Mouse (Mus musculus) testis, adult 2 months (tissue): ENCODE results near the gene Golga4. TPM values are rescaled to one million over a fixed set of nuclear protein-coding genes. Genes with fewer than 3 reads are reported as not detected.

Experiments
- H3K27ac ChIP-seq: fragments of 200-500 bp; 2 replicates; pipeline ENCODE4 v1.5.1; 2012; ENCODE audit warnings: low read depth, low read length; ENCODE audit not compliant: control insufficient read depth, insufficient read depth
- H3K27me3 ChIP-seq: fragments of 200-500 bp; 2 replicates; pipeline ENCODE4 v1.6.1; 2012; ENCODE audit warnings: mild to moderate bottlenecking, low read length, moderate library complexity; ENCODE audit not compliant: control insufficient read depth, insufficient read depth
- H3K36me3 ChIP-seq: fragments of 200-500 bp; 2 replicates; pipeline ENCODE4 v1.6.1; 2012; ENCODE audit warnings: mild to moderate bottlenecking, low read length; ENCODE audit not compliant: control insufficient read depth, insufficient read depth
- H3K4me1 ChIP-seq: fragments of 200-500 bp; 2 replicates; pipeline ENCODE4 v1.6.1; 2012; ENCODE audit warnings: low read length; ENCODE audit not compliant: control insufficient read depth, insufficient read depth
- H3K4me3 ChIP-seq: fragments of 200-500 bp; 2 replicates; pipeline ENCODE4 v1.5.1; 2012; ENCODE audit warnings: low read depth, mild to moderate bottlenecking, low read length, moderate library complexity, mixed read lengths; ENCODE audit not compliant: control insufficient read depth
- CTCF ChIP-seq: fragments of 200-500 bp; IDR thresholded peaks from 2 replicates; pipeline ENCODE4 v1.5.1; 2012; ENCODE audit warnings: low read depth, mild to moderate bottlenecking, inconsistent platforms, low read length, moderate library complexity; ENCODE audit not compliant: control insufficient read depth, insufficient read depth, insufficient replicate concordance
- POLR2A ChIP-seq: fragments of 200-500 bp; IDR thresholded peaks from 2 replicates; pipeline ENCODE4 v1.6.1; 2012; ENCODE audit warnings: low read depth, mild to moderate bottlenecking, inconsistent platforms, low read length, moderate library complexity; ENCODE audit not compliant: control insufficient read depth
- polyA plus RNA-seq: library from polyadenylated mRNA; depleted of rRNA; stranded (reverse); fragments of >200 nt; gene quantifications from 2 replicates; pipeline ENCODE4 v1.2.3, GENCODE M21; 2012

Golga4 gene
- polyA plus RNA-seq, 1 experiment: 41.0 TPM

DNA sequence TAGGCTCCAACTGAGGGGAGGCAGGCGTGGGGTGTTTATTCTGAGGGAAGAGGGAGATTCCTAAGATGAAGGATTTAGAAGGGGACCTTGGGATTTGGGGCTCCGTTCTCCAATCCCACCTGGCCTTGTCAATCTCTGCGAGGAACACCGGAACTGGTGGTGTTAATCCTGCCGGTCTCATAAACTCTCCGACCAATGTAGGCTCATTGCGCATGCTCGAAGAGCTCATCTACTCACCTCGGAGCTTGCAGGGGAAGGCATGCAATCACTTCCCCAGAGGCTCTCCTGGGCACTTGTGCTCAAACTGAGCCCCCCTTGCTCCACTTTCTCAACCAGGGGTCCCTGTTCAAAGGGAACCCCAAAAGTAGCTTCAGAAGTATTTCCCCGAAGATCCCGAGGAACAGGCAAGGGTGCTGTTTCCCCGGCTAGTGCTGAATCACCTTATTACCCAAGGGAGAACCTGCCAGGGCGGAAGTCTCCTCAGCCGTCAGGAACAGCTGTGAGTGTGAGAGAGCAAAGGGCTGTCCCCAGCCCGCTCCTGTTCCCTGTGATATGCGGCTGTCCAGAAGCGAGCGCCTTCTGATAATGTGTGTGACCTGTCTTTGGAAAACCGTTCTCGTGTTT is 106.0 kb downstream of the Golga4 start:
- peaks cover 9% of the 10 kb centered on the region for H3K4me1 ChIP-seq
- TF ChIP-seq POLR2A (no peak), CTCF (no peak)
- H3K27me3 ChIP-seq: 0 out of 2 replicates have a peak, but pooled peaks cover under 1% of the 10 kb centered on the region
- H3K36me3 ChIP-seq: no peaks in the 10 kb centered on the region
- H3K4me3 ChIP-seq: no peak overlapping the region
- no peak overlapping the region for H3K27ac ChIP-seq

DNA sequence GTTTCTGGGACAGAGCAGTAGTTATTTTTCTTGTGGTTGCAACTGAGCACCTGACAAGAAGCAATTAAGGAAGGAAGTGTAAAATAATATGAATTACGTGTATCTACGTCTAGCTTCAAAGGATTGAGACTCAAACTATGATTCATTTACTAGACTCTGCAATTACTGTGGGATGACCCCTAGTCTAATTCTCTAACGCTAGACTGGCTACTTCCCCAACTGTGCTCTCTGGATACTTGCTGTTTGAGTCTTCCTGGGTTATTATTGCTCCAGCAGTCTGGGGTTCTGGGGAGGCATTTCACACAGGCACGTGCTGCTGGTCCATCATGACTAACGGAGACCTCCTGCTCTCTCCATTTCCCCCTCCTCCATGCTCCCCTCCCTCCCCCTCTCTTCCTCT is 111.2 kb downstream of the Golga4 start:
- Histone ChIP-seq H3K27me3 (no peaks in the 10 kb centered on the region), H3K36me3 (no peaks in the 10 kb centered on the region), H3K4me3 (no peak overlapping the region), H3K27ac (no peak overlapping the region), H3K4me1 (peaks cover 2% of the 10 kb centered on the region; the same call in 1 of the 2 replicates)
- TF ChIP-seq CTCF: no peak
- no peak for TF ChIP-seq POLR2A

DNA sequence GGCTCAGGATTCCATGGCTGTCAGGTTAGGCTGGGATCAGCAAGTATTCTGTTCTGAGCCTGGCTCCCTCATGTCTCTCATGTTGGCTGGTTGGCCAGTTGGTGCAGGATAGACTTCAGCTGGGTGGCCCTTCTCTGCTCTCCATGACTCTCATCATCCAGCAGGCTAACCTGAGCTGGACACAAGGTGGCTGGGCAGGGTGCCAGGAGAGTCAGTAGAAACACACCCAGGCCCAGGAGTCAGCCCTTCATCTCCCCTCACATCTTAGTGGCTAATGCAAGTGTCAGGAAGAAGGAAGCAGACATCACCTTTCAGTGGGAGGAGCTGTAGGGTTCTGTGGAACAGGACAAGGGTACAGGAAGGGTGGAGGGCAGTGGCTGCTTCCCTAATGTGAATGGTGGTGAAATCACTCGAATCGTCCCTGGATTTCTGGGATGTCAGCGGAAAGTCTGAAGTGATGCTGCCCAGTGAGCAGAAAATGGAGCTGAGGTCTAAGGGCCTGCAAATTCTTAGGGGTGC is 112.7 kb downstream of the Golga4 start:
- H3K27me3 ChIP-seq: no peaks in the 10 kb centered on the region
- no peaks in the 10 kb centered on the region for H3K36me3 ChIP-seq
- no peak overlapping the region for H3K27ac ChIP-seq
- no peak for TF ChIP-seq POLR2A
- no peak for TF ChIP-seq CTCF
- no peaks in the 10 kb centered on the region for H3K4me1 ChIP-seq
- no peak overlapping the region for H3K4me3 ChIP-seq

DNA sequence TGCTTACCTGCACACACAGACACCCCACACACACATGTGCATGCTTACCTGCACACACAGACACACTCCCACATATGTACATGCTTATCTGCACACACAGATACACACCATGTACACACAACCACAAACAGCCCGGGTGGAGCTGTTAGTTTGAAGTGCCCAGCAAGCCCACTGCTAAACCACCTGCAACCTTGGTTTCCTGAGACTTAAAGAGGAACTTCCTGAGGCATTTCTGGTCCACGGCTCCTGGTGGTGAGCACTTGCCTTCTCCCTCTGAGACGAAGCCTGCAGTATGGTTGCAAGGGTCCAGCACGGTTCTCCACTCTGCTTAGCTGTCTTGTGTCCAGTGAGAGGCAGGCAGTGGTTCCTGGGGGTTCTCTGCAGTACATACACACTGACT is 114.7 kb downstream of the Golga4 start:
- H3K4me1 ChIP-seq: no peaks in the 10 kb centered on the region
- no peaks in the 10 kb centered on the region for H3K27me3 ChIP-seq
- no peak for TF ChIP-seq CTCF
- no peak for TF ChIP-seq POLR2A
- no peak overlapping the region for H3K4me3 ChIP-seq
- no peaks in the 10 kb centered on the region for H3K36me3 ChIP-seq
- no peak overlapping the region for H3K27ac ChIP-seq

DNA sequence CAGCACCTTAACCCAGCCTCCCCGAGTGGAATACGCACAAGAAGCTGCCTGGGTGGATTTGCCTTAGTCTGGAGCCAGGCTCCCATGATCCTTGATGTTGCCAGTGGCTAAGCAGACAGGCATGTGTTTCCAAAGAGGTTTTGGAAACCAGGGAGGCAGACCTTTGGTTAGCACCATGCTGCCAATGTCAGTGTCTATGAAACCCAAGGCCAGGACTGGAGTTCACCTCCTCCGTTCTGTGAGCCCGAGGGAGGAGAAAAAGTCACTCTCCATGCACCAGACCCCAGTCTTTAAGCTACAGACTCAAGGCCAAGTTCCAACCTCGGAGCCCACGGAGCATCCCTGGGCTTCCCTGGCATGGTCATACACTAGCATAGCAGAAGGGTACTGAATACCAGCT is 115.6 kb downstream of the Golga4 start:
- Histone ChIP-seq H3K27me3 (no peaks in the 10 kb centered on the region), H3K4me1 (no peaks in the 10 kb centered on the region), H3K4me3 (no peak overlapping the region), H3K27ac (no peak overlapping the region), H3K36me3 (no peaks in the 10 kb centered on the region)
- TF ChIP-seq POLR2A (no peak), CTCF (no peak)

DNA sequence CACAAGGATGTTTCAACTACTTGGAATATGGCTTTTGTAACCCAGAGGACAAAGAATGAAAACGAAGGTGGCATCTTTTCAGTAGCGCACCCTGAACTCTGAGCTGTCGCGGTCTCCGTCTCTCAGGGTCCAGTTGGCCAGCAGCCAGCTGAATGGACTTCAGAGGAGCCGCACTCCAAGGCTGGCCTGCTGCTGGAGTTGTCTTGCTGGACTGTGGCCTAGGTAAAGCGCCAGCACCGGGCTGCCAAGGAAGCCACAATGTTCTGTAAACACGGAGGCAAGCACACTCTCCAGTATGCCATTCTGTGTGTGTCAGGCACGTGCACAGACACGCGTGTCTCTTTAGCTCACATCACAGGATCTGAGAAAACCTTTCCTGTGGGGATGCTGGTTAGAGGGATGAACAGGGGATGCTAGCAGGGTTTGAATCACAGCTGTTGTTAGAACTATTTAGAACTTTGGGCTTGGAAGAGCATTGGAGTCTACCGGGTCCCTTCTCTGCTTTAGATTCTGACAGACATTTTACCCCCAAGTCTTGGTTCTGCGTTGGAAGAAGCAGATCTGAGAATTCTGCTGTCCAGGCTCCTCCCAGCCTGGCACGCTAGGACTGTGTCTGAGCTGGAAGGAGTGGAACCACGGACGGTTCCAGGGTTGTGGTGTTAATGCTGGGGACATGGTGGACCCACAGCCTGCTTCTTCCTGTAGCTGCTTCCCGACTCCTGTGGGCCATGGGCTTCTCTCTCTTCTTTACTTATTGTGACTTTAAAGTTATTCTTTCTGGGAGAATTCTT is 116.5 kb downstream of the Golga4 start:
- H3K27me3 ChIP-seq: no peaks in the 10 kb centered on the region
- TF ChIP-seq POLR2A: no peak
- TF ChIP-seq CTCF: no peak
- no peaks in the 10 kb centered on the region for H3K4me1 ChIP-seq
- no peak overlapping the region for H3K27ac ChIP-seq
- H3K4me3 ChIP-seq: no peak overlapping the region
- H3K36me3 ChIP-seq: no peaks in the 10 kb centered on the region

DNA sequence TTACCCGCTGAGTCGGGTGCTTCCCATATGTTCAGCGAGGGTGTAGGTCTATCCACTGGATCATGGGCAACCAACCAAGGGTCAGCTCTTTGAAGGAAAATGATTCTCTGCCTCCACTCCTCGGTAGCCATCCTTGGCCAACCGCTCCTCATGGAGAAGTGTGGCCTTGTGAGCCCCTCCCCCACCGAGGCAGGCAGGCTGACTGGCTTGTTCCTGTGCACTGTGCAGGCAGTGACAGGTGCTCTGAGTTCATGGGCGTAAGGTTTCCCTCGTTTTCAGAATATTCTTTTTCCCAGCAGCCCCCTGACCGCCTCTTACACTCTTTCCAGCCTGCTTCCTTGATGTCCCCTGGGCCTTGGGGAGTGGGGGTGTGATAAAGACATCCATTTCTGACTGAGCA is 117.4 kb downstream of the Golga4 start:
- no peaks in the 10 kb centered on the region for H3K36me3 ChIP-seq
- no peaks in the 10 kb centered on the region for H3K4me1 ChIP-seq
- no peaks in the 10 kb centered on the region for H3K27me3 ChIP-seq
- no peak overlapping the region for H3K4me3 ChIP-seq
- TF ChIP-seq CTCF (no peak), POLR2A (no peak)
- no peak overlapping the region for H3K27ac ChIP-seq

DNA sequence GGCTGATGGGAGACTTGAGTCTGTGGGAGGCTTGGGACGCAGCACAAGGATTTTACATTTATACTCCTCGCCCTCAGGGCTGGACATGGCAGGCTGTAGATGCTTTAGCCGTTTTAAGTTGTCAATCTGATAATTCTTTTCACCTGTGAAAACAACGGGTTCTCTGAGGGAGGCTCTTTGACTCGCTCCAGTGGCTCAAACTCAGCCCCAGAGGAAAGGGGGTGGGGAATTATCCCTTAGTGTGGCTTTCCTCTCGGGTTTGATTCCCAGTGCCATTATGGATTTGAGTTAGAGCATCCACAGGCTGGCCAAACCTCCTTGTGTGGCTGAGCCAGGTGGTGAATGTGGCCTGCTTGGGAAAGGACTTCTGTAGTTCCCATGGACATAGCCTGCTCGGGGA is 118.1 kb downstream of the Golga4 start:
- Histone ChIP-seq H3K36me3 (no peaks in the 10 kb centered on the region), H3K27ac (no peak overlapping the region), H3K27me3 (no peaks in the 10 kb centered on the region), H3K4me3 (no peak overlapping the region), H3K4me1 (no peaks in the 10 kb centered on the region)
- TF ChIP-seq CTCF (no peak), POLR2A (no peak)
